Mouse (Mus musculus) embryo, embryonic 10 days (tissue): ENCODE results near the gene Mcee.

Experiments
- DNase-seq: peaks from one replicate; pipeline ENCODE4 v3.0.0-alpha.2; 2015; ENCODE audit warnings: low spot score

The Mcee gene

GRCm38 (mm10) chr7:64392122-64392818 lies at the start of gene Mcee, which contains the start of gene Mphosph10:
Gene Mcee (plus strand): TSS chr7:64392607.
Gene Mphosph10 (minus strand): TSS chr7:64392268.
- DNase-seq: peak; percentile 94

DNA sequence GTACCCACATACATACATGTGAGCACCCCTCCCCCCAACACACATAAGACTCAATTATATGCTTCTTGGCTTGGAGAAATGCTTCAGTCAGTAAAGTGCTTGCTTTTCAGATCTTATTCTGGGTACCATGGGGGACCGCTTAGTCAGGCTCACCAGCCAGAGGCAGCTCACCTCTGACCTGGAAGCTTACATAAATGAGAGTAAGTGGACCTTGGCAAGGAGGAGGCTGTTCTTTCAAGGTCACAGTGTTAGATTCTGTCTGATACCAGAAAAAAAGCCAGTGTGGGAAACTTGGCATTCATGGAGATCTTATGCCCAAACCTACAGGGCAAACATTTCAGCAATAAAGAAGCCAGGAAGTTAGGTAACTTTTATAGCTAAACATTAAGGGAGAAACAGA lies 44.6 kb upstream of the Mcee start:
- no peak for DNase-seq

GRCm38 (mm10) chr7:64349147-64349861 lies 43.1 kb upstream of the Mcee start:
- DNase-seq: no peak

GRCm38 (mm10) chr7:64351087-64351486 lies 41.3 kb upstream of the Mcee start:
- no peak for DNase-seq

DNA sequence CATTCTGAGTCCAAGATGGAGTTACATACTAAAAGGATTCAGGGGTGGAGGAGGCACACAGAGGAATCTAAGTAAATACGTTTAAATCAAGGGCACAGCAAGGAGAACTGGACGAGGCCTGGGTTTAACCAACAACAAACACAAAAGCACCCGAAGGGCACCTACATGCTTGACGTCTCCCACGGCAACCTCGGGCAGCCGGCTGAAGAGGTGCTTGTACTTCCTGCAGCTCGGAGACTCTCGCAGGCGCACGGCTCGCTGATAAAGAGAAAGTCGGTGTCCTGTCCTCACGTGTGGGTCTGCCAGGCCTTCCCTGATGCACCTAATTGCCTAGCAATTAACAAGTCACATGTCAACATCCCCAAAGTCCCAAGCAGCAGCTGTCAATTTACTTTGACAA lies 38.2 kb upstream of the Mcee start:
- no peak for DNase-seq

GRCm38 (mm10) chr7:64356661-64357060 lies 35.7 kb upstream of the Mcee start:
- no peak for DNase-seq

DNA sequence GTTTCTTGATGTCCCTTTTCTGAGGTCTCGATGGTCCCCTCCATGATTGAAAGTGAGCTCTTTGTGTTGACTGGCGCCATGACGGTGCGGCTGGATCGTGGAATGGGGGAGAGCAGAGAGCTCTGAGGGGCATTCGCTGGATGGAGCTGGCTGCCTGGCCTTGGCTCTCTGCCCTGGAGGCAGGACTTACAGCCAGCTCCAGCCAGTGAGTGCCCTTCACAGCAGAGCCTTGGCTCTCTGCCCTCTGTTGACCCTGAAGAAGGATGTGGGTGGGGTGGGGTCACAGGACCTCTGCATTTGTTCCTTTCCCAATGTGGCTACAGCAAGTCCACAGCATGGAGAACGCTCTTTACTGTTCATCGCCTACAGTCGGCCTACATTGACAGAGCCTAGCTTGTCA lies 35.0 kb upstream of the Mcee start:
- no peak for DNase-seq

DNA sequence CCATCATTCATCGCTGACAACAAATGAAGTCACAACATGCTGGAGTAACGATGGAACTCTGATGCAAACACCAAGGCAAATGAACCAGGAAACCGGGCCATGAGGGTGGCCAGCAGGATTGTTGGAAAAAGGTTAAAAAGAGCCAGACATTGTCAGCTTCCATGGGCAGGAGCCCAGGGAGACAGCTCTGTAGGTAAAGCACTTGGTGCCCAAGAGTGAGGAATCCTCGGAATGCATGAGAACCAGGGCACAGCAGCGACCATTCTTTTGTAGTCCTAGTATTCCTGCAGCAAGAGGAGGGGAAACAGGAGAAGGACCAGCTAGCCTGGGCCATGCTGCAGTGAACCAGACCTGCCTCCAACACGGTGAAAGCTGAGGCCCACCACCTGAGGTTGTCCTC lies 33.7 kb upstream of the Mcee start:
- no peak for DNase-seq

DNA sequence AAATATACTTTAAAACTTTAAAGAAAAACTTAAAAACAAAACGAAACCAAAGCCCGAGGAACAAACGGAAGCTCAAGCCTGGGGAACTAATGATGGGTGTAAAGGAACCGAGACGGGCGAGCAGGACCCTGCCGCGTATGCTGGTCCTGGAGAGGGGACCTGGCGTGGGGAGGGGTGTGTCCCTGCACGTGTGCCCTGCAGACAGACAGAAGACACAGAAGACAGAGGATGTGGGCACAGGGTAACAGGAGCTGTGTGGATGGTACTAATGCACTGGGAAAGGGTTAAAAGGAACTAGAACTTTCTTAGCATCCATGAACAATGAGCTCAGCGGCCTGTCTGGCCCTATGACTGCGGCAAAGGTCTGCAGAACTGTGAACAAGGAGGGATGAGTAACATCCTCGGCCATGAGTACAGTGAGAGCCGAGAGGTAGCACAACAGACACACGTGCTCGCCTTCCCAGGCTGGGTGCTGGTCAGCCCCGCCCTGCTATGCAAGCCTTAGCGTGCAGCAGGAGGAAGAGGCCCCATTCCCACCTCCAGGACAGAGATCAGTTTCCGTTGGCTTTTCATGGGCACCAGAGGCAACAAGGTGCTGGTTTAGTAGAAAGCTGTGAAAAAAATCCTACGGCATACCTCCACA lies 32.3 kb upstream of the Mcee start:
- DNase-seq: no peak

- no peak for DNase-seq
Measured at GRCm38 (mm10) chr7:64360586-64360945, 31.8 kb upstream of the Mcee start.

DNA sequence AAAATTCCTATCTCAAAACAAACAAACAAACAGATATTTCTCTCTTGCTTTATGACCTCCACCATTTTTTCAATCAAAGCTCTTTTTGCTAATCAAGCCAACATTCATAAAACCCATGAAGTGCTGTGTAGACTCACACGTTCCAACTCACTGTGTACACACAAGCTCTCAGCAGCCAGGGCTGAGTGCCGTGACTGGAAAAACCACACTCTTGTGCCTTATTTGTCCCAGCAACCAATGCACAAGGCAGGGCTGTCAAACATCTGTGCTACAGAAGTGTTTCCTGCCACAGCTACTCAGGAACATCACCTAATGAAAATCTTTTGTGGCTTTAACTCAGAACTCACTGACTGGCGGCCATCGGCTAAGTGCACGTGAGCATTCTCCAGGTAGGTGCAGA lies 26.5 kb upstream of the Mcee start:
- DNase-seq: no peak

DNA sequence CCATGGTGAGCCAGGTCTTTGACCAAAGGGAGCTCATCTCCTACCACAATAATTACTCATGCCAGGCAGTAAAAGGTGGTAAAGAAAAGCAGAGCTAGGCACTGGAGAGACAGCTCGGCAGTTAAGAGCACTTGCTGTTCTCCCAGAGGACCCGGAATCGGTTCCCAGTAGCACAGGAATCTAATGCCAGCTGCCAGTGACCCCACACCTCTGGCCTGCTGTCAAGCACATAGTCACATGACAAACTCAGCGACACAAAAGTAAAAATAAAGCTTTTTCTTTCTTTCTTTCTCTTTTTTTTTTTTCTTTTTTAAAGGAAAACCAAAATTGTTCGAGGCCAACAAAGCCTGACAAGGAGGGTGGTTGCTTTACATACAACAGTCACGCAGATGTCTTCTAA lies 22.6 kb upstream of the Mcee start:
- DNase-seq: no peak

DNA sequence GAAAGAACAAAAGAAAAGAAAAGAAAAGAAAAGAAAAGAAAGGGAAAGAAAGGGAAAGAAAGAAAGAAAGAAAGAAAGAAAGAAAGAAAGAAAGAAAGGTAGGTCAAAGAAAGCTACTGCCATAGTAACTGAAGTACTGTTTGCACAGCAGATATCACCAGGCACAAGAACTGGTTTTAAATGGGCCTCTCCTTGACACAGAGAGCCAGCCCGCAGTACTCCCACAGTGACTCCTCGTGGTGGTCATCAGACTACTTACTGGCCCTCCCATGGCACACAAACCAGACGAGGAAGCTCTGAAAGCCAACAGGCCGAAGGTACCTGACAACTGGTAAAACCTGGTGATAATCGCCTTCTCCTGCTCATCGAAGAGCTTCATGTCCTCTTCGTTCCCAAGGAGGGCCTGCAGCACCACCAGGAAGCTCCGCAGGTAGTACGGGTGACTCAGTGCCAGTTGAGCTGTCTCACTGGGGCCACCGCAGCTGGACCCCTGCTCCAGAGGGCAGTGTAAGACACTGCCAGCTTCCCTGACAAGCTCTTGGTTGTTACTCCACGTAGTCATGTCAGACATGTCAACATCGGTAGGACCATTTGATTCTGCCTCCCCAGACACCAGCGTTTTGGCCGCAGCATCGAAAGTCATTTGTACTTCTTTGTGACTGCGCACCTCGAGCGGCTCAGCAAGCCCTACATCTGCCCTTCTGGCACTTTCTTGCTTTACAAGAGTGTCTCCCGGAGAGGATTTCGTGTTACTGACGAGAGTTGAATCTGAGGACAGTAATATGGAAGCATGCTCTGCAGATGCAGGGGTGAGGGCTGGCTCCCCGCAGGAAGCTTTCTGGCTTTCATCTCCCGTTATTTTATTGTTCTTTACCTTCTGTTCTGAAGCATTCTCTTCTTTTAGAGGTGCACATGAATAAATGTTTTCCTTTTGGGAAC lies 20.2 kb upstream of the Mcee start:
- no peak for DNase-seq

DNA sequence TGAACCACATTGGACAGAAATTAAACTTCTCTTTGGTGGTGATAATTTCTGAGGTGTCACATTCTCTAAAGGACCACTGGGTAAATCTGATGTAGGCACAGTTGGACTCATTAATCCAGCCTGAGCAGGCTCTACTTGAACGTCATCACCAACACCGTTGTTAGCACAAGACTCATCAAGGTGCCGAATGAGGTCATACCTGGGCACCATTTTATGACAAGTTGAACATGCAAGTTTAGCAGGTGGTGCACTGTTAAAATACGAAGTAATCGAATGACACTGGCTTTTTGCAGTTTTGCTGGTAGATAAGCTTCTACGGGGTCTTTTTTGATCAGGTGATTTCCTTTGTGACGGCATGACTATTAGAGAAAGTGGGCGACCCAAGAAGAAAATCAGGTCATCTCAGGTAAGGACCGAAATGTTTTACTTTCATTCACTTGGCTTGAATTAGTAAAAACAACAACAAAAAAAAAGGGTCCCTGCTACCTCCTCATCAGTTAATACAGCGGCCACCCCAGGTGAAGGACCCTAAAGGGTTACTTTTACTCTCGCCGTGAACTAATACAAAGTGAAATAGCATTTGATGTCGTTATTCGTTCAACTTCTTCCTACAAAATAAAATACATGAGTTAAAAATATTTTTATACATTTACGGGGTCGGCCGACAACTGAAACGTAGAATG lies 19.1 kb upstream of the Mcee start:
- DNase-seq: peak; percentile 22

DNA sequence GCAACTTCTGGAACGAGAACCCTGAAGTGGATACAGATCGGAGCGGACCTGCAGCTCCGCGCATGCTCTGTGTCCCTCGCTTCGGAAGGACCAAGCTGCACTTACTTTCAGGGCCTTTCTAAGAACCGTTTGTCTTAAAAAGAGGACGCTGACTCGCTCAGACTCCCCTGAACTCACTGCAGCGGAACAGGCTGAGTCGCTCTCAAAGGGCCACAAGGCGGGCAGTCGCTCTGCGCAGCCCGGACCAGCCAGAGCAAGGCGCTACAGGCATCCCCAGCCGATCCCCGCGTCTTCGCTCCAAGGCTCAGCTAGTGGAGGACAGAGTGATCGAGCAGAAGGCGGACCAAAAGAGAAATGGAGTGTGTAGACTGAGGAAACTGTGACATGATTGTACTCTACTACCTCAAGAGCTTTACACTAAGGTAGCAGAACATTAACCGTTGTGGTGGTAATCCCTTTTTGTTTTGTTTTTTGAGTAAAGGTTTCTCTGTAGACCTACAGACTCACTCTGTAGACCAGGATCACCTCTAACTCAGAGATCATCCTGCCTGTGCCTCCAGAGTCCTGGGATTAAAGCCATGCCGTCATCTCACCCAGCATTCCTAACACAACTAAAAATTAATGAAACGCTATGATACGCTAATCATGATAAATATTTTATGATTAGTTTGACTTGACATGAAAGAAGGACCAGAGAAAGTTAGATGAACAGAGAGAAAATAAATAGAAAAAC lies 18.4 kb upstream of the Mcee start, which contains the start of gene Fan1:
Gene Fan1, minus strand, starts transcription at position 266 of the 733 bp plus-strand sequence.
- DNase-seq: peak; percentile 93

GRCm38 (mm10) chr7:64391479-64391878 lies 928 bp upstream of the Mcee start:
- no peak for DNase-seq

- DNase-seq: no peak
Measured at GRCm38 (mm10) chr7:64392819-64393151, 378 bp downstream of the Mcee start.

DNA sequence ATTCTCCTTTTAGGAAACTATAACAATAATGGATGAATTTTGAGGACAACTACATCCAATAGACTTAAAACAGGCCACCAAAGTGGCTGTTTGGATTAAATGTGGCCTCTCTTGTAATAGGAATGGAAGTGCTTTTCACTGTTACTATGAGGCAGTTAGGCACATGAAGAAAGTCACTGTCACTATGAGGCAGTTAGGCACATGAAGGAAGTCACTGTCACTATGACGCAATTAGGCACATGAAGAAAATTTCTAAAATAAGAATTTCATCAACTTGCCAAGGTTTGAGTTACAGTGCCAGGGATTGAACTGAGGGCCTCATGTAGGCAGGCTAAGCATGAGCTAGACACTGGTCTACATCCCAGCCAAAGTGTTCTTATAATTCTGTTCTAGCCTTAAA lies 8.3 kb downstream of the Mcee start:
- DNase-seq: no peak

- no peak for DNase-seq
Measured at GRCm38 (mm10) chr7:64402452-64402851, 10.0 kb downstream of the Mcee start.

DNA sequence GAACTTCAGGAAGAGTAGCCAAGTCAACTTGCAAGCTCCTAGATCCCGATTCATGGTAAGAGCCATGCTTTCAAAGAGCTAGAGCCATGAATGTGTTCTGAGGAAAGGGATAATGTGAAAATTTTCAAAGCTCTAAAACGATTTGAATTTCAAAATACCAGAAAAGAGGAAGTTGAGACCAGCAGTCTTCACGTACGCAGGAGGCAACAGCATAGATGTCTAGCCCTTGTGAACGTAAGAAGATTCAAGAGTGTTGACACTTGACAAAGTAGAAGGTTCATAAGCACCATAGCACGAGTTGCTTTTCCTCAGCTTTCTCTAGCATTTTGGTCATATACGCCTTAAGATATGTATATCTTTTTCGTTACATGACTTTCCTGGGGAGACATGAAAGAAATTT lies 11.6 kb downstream of the Mcee start:
- no peak for DNase-seq

GRCm38 (mm10) chr7:64424861-64425260 lies 32.5 kb downstream of the Mcee start:
- peak; percentile 27 for DNase-seq
